Comparison of ENCODE assay signal across 26 mouse cellular contexts in the genomic region with DNA sequence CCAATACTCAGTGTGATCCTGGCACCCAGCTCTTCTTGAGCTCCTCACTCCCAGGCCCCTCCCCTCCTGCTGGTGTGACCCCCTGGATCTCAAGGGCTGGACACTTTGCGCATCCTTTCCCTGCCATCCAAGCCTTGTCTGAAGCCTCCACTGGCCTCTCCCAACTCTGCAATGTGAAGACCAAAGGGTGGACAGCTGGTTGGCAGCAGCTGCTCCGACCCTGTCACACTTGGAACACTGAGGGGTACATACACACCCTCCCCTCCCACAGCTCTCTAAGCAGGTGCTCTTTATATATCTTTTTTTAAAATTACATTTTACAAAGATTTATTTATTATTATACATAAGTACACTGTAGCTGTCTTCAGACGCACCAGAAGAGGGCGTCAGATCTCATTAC.
"Had no signal": no experiment of that assay in that cellular context is flagged by ENCODE, and none has a peak within 500 bp of the region (broad histone marks: within the 10 kb centered on the region; RNA-seq: fewer than 3 reads in every experiment).

No protein-coding gene starts in this region.

- H3K4me3 ChIP-seq: embryonic facial prominence, embryonic 12.5 days; embryonic facial prominence, embryonic 13.5 days; embryonic facial prominence, embryonic 15.5 days; erythroblast, embryonic 14.5 days; forebrain, embryonic 10.5 days; forebrain, embryonic 12.5 days; forebrain, embryonic 13.5 days; forebrain, embryonic 15.5 days; gastrocnemius, adult 2 months; heart, adult 2 months had no signal

- H3K4me2 ChIP-seq: embryonic facial prominence, embryonic 12.5 days; embryonic facial prominence, embryonic 13.5 days; embryonic facial prominence, embryonic 15.5 days; forebrain, embryonic 12.5 days; forebrain, embryonic 13.5 days; forebrain, embryonic 15.5 days had no signal

- ATAC-seq: forebrain, embryonic 13.5 days; forebrain, embryonic 14.5 days; forebrain, embryonic 15.5 days; forebrain, embryonic 16.5 days had no signal

- H3K9me3 ChIP-seq: embryonic facial prominence, embryonic 12.5 days; embryonic facial prominence, embryonic 13.5 days; embryonic facial prominence, embryonic 15.5 days; forebrain, embryonic 10.5 days; forebrain, embryonic 12.5 days; forebrain, embryonic 13.5 days; forebrain, embryonic 15.5 days had no signal

- H3K9ac ChIP-seq: embryonic facial prominence, embryonic 12.5 days; embryonic facial prominence, embryonic 13.5 days; embryonic facial prominence, embryonic 15.5 days; forebrain, embryonic 12.5 days; forebrain, embryonic 13.5 days; forebrain, embryonic 15.5 days had no signal

- H3K36me3 ChIP-seq: embryonic facial prominence, embryonic 12.5 days; forebrain, embryonic 10.5 days; forebrain, embryonic 12.5 days; forebrain, embryonic 15.5 days had no signal

- H3K27me3 ChIP-seq: embryonic facial prominence, embryonic 12.5 days; embryonic facial prominence, embryonic 15.5 days; forebrain, embryonic 12.5 days; forebrain, embryonic 15.5 days had no signal

- H3K27ac ChIP-seq: embryonic facial prominence, embryonic 12.5 days; embryonic facial prominence, embryonic 13.5 days; embryonic facial prominence, embryonic 15.5 days; forebrain, embryonic 10.5 days; forebrain, embryonic 12.5 days; forebrain, embryonic 13.5 days; forebrain, embryonic 15.5 days; gastrocnemius, adult 2 months; heart, adult 2 months had no signal

- DNase-seq: cerebellum, adult 2 months; cerebellum, adult 8-10 months; cerebellum, adult 9-10 months; cerebellum, adult 9-11 months; cerebellum, postnatal 10 days; cerebellum, postnatal 14 days; cerebellum, postnatal 36 days; embryo, embryonic 11 days; gastrocnemius, adult 2 months; gastrocnemius, postnatal 10 days; gastrocnemius, postnatal 14 days; gastrocnemius, postnatal 25 days; gastrocnemius, postnatal 36 days; heart, adult 11 months; heart, adult 18-20 months; heart, adult 2 months had no signal
